Mouse (Mus musculus): ENCODE results near the gene Amdhd2. TPM values are rescaled to one million over a fixed set of nuclear protein-coding genes. Genes with fewer than 3 reads are reported as not detected.

Gene Amdhd2
- total and polyA plus RNA-seq, 2 experiments from 2014 or later, result 34.0 to 58.6 TPM

- no peak overlapping the region for H3K9ac ChIP-seq (replicated peaks; ENCODE audit: low read length, poor library complexity, severe bottlenecking)
- H3K4me2 ChIP-seq (ENCODE audit: low read depth, low read length, poor library complexity, severe bottlenecking), result no peak overlapping the region
- no peaks in the 10 kb centered on the region for H3K4me1 ChIP-seq (ENCODE audit: insufficient read depth, low read length)
- H3K4me3 ChIP-seq (ENCODE audit: low read depth, low read length), result no peak overlapping the region
- TF ChIP-seq CTCF (IDR thresholded peaks at IDR 0.05), result no peak
- ATAC-seq (ENCODE audit: low FRiP score), result no peak
- H3K9me3 ChIP-seq (ENCODE audit: low read length), result no peaks in the 10 kb centered on the region
- no peak overlapping the region for H3K27ac ChIP-seq (ENCODE audit: low read depth, low read length)
- no peak for DNase-seq (ENCODE audit: low spot score)
- H3K27me3 ChIP-seq (ENCODE audit: insufficient read depth, low read length), result no peaks in the 10 kb centered on the region
- peaks cover 2% of the 10 kb centered on the region; the same call in 1 of the 2 replicates for H3K36me3 ChIP-seq (ENCODE audit: insufficient read depth, low read length)
- WGBS, result 88% methylated on average over 8 of the region's 8 CpGs
Observed at GRCm38 (mm10) chr17:24193268-24193667, 29.7 kb upstream of the Amdhd2 start.

DNA sequence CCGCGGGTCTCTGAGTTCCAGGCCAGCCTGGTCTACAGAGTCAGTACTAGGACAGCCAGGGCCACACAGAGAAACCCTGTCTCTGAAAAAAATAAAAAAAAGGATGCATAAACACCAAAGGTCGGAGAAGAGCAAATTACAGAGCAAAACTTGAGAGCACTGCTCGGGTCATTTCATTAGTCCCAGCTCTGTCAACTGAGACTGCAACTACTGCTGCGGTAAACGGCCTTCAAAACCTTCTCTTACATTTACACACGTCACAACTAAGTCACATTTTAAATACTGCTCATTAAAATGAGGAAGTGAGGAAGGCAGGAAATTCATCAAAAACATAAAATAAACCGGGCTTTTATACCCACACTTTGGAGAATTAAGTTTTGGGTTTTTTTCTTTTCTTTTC is 29.3 kb upstream of the Amdhd2 start:
- no peak for TF ChIP-seq CTCF (IDR thresholded peaks at IDR 0.05)
- H3K4me1 ChIP-seq (ENCODE audit: insufficient read depth, low read length), result no peaks in the 10 kb centered on the region
- no peaks in the 10 kb centered on the region for H3K9me3 ChIP-seq (ENCODE audit: low read length)
- no peak overlapping the region for H3K4me3 ChIP-seq (ENCODE audit: low read depth, low read length)
- 84% methylated on average over 8 of the region's 8 CpGs for WGBS
- H3K27ac ChIP-seq (ENCODE audit: low read depth, low read length), result no peak overlapping the region
- ATAC-seq (ENCODE audit: low FRiP score) (no peak), DNase-seq (ENCODE audit: low spot score) (no peak)
- no peak overlapping the region for H3K9ac ChIP-seq (replicated peaks; ENCODE audit: low read length, poor library complexity, severe bottlenecking)
- no peaks in the 10 kb centered on the region for H3K27me3 ChIP-seq (ENCODE audit: insufficient read depth, low read length)
- H3K36me3 ChIP-seq (ENCODE audit: insufficient read depth, low read length), result peaks cover 5% of the 10 kb centered on the region; the same call in 1 of the 2 replicates
- no peak overlapping the region for H3K4me2 ChIP-seq (ENCODE audit: low read depth, low read length, poor library complexity, severe bottlenecking)

- DNase-seq (ENCODE audit: low spot score), result no peak
- H3K9ac ChIP-seq (replicated peaks; ENCODE audit: low read length, poor library complexity, severe bottlenecking), result no peak overlapping the region
- no peak for ATAC-seq (ENCODE audit: low FRiP score)
Observed at GRCm38 (mm10) chr17:24191481-24191880, 27.9 kb upstream of the Amdhd2 start.

DNA sequence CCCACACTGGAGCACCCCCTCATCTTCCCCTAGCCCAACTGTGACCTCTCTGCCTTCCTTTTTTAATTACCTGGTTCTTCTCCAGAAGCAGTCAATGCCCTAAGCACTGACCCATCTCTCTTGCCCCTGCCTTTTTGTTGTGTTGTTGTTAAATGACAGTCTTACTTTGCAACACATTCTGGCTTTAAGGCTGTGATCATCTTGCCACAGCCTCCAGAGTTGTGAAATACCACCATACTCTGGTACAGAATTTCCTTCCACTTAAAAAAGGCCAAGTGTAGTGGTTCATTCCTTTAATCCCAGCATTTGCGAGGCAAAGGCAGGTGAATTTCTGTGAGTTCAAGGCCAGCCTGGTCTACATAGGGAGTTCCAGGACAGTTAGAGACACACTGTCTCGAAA is 27.4 kb upstream of the Amdhd2 start:
- ATAC-seq (ENCODE audit: low FRiP score) (no peak), DNase-seq (ENCODE audit: low spot score) (no peak)
- no peak for TF ChIP-seq CTCF (IDR thresholded peaks at IDR 0.05)
- no peak overlapping the region for H3K4me2 ChIP-seq (ENCODE audit: low read depth, low read length, poor library complexity, severe bottlenecking)
- no peaks in the 10 kb centered on the region for H3K27me3 ChIP-seq (ENCODE audit: insufficient read depth, low read length)
- H3K27ac ChIP-seq (ENCODE audit: low read depth, low read length), result no peak overlapping the region
- H3K9me3 ChIP-seq (ENCODE audit: low read length), result no peaks in the 10 kb centered on the region
- no peaks in the 10 kb centered on the region for H3K4me1 ChIP-seq (ENCODE audit: insufficient read depth, low read length)
- no peak overlapping the region for H3K4me3 ChIP-seq (ENCODE audit: low read depth, low read length)
- H3K36me3 ChIP-seq (ENCODE audit: insufficient read depth, low read length), result peaks cover 10% of the 10 kb centered on the region; the same call in 1 of the 2 replicates
- WGBS, result 82% methylated on average over 2 of the region's 2 CpGs
- no peak overlapping the region for H3K9ac ChIP-seq (replicated peaks; ENCODE audit: low read length, poor library complexity, severe bottlenecking)

More at GRCm38 (mm10) chr17:24191481-24191880, 27.9 kb upstream of the Amdhd2 start:
- WGBS, result 83% methylated on average over 4 of the region's 4 CpGs
- Histone ChIP-seq H3K27ac (ENCODE audit: low read depth, low read length) (no peak overlapping the region), H3K9me3 (ENCODE audit: low read length) (no peaks in the 10 kb centered on the region), H3K36me3 (ENCODE audit: insufficient read depth, low read length) (peaks cover 7% of the 10 kb centered on the region; the same call in 1 of the 2 replicates), H3K4me1 (ENCODE audit: insufficient read depth, low read length) (no peaks in the 10 kb centered on the region), H3K4me3 (ENCODE audit: low read depth, low read length) (no peak overlapping the region), H3K27me3 (ENCODE audit: insufficient read depth, low read length) (no peaks in the 10 kb centered on the region), H3K4me2 (ENCODE audit: low read depth, low read length, poor library complexity, severe bottlenecking) (no peak overlapping the region)
- TF ChIP-seq CTCF (IDR thresholded peaks at IDR 0.05), result no peak

- Histone ChIP-seq H3K4me1 (ENCODE audit: insufficient read depth, low read length) (peaks cover 4% of the 10 kb centered on the region), H3K36me3 (ENCODE audit: insufficient read depth, low read length) (no peaks in the 10 kb centered on the region), H3K4me3 (ENCODE audit: low read depth, low read length) (no peak overlapping the region), H3K27me3 (ENCODE audit: insufficient read depth, low read length) (no peaks in the 10 kb centered on the region), H3K4me2 (ENCODE audit: low read depth, low read length, poor library complexity, severe bottlenecking) (no peak overlapping the region), H3K27ac (ENCODE audit: low read depth, low read length) (no peak overlapping the region), H3K9me3 (ENCODE audit: low read length) (no peaks in the 10 kb centered on the region), H3K9ac (replicated peaks; ENCODE audit: low read length, poor library complexity, severe bottlenecking) (no peak overlapping the region)
- no peak for TF ChIP-seq CTCF (IDR thresholded peaks at IDR 0.05)
- DNase-seq (ENCODE audit: low spot score), result no peak
- no peak for ATAC-seq (ENCODE audit: low FRiP score)
- WGBS, result 75% methylated on average over 3 of the region's 3 CpGs
Observed at GRCm38 (mm10) chr17:24174259-24174658, 10.7 kb upstream of the Amdhd2 start.

DNA sequence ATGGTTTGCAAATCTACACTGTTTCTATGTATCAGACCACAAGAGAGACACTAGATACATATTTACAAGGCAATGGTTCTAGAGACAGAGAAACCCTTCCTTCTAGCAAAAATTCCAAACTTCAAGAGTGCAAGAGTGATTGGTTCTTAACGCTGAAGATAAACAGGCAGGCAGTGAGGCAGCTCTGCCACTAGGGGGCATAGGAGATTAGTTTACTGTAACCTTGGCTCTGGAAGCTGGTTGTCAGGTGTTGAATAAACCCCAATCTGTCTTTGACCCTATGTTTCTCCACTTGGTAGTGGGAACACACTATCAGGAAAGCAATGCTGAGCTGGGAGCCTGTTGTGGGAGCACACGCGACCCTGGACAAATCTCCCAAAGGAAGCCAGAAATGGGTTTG is 9.9 kb upstream of the Amdhd2 start:
- DNase-seq (ENCODE audit: low spot score), result peak; percentile 89
- peak; percentile 96 for TF ChIP-seq CTCF (IDR thresholded peaks at IDR 0.05)
- no peaks in the 10 kb centered on the region for H3K27me3 ChIP-seq (ENCODE audit: insufficient read depth, low read length)
- ATAC-seq (ENCODE audit: low FRiP score), result no peak
- H3K9me3 ChIP-seq (ENCODE audit: low read length), result no peaks in the 10 kb centered on the region
- no peak overlapping the region for H3K4me2 ChIP-seq (ENCODE audit: low read depth, low read length, poor library complexity, severe bottlenecking)
- no peak overlapping the region for H3K9ac ChIP-seq (replicated peaks; ENCODE audit: low read length, poor library complexity, severe bottlenecking)
- no peaks in the 10 kb centered on the region for H3K36me3 ChIP-seq (ENCODE audit: insufficient read depth, low read length)
- no peak overlapping the region for H3K4me3 ChIP-seq (ENCODE audit: low read depth, low read length)
- no peak overlapping the region for H3K27ac ChIP-seq (ENCODE audit: low read depth, low read length)
- peaks cover 4% of the 10 kb centered on the region for H3K4me1 ChIP-seq (ENCODE audit: insufficient read depth, low read length)
- WGBS, result 0% methylated on average over 3 of the region's 3 CpGs

Measured in midbrain, postnatal 0 days (tissue).